Mouse (Mus musculus): ENCODE results near the gene Siglecg. TPM values are rescaled to one million over a fixed set of nuclear protein-coding genes. Genes with fewer than 3 reads are reported as not detected.

The Siglecg gene
- polyA plus RNA-seq, 1 experiment from 2014 or later = 0.07 TPM

GRCm38 (mm10) chr7:43423991-43424625 is 16.1 kb downstream of the Siglecg start:
- ATAC-seq = no peak
- TF ChIP-seq CTCF (IDR thresholded peaks at IDR 0.05; ENCODE audit: low read depth) = no peak
- Histone ChIP-seq H3K27me3 (replicated peaks; ENCODE audit: control insufficient read depth, insufficient read depth, low read length) (no peaks in the 10 kb centered on the region), H3K36me3 (ENCODE audit: control insufficient read depth, insufficient read depth) (no peaks in the 10 kb centered on the region), H3K27ac (ENCODE audit: low read depth, low read length) (no peak overlapping the region), H3K4me2 (replicated peaks; ENCODE audit: low read depth) (no peak overlapping the region), H3K4me1 (replicated peaks; ENCODE audit: control insufficient read depth, insufficient read depth, low read length) (no peaks in the 10 kb centered on the region), H3K9me3 (ENCODE audit: control insufficient read depth) (no peaks in the 10 kb centered on the region), H3K4me3 (ENCODE audit: low read depth, low read length) (no peak overlapping the region), H3K9ac (ENCODE audit: low read depth, low read length) (no peak overlapping the region)
- 66% methylated on average over 3 of the region's 3 CpGs for WGBS

GRCm38 (mm10) chr7:43427406-43427805 is 19.4 kb downstream of the Siglecg start, which contains the start of gene Lim2:
Gene Lim2 (plus strand): TSS chr7:43427670.
- WGBS = 83% methylated on average over 8 of the region's 8 CpGs
- no peaks in the 10 kb centered on the region for H3K27me3 ChIP-seq (replicated peaks; ENCODE audit: control insufficient read depth, insufficient read depth, low read length)
- TF ChIP-seq CTCF (IDR thresholded peaks at IDR 0.05; ENCODE audit: low read depth) = no peak
- H3K4me1 ChIP-seq (replicated peaks; ENCODE audit: control insufficient read depth, insufficient read depth, low read length) = no peaks in the 10 kb centered on the region
- H3K4me3 ChIP-seq (ENCODE audit: low read depth, low read length) = no peak within 1 kb of the TSS
- H3K9ac ChIP-seq (ENCODE audit: low read depth, low read length) = no peak within 1 kb of the TSS
- H3K4me2 ChIP-seq (replicated peaks; ENCODE audit: low read depth) = no peak within 1 kb of the TSS
- H3K36me3 ChIP-seq (ENCODE audit: control insufficient read depth, insufficient read depth) = no peaks in the 10 kb centered on the region
- H3K27ac ChIP-seq (ENCODE audit: low read depth, low read length) = no peak within 1 kb of the TSS
- no peak for ATAC-seq
- H3K9me3 ChIP-seq (ENCODE audit: control insufficient read depth) = no peaks in the 10 kb centered on the region

- no peaks in the 10 kb centered on the region for H3K9me3 ChIP-seq (ENCODE audit: control insufficient read depth)
- WGBS = 31% methylated on average over 4 of the region's 4 CpGs
- no peak for TF ChIP-seq CTCF (IDR thresholded peaks at IDR 0.05; ENCODE audit: low read depth)
- H3K4me1 ChIP-seq (replicated peaks; ENCODE audit: control insufficient read depth, insufficient read depth, low read length) = no peaks in the 10 kb centered on the region
- no peak overlapping the region for H3K4me2 ChIP-seq (replicated peaks; ENCODE audit: low read depth)
- ATAC-seq = no peak
- H3K9ac ChIP-seq (ENCODE audit: low read depth, low read length) = no peak overlapping the region
- no peak overlapping the region for H3K27ac ChIP-seq (ENCODE audit: low read depth, low read length)
- no peaks in the 10 kb centered on the region for H3K36me3 ChIP-seq (ENCODE audit: control insufficient read depth, insufficient read depth)
- H3K27me3 ChIP-seq (replicated peaks; ENCODE audit: control insufficient read depth, insufficient read depth, low read length) = no peaks in the 10 kb centered on the region
- no peak overlapping the region for H3K4me3 ChIP-seq (ENCODE audit: low read depth, low read length)
Observed at GRCm38 (mm10) chr7:43429500-43429899, 21.5 kb downstream of the Siglecg start.

GRCm38 (mm10) chr7:43432891-43433290 is 24.9 kb downstream of the Siglecg start:
- no peaks in the 10 kb centered on the region for H3K9me3 ChIP-seq (ENCODE audit: control insufficient read depth)
- no peak overlapping the region for H3K4me2 ChIP-seq (replicated peaks; ENCODE audit: low read depth)
- TF ChIP-seq CTCF (IDR thresholded peaks at IDR 0.05; ENCODE audit: low read depth) = no peak
- no peak overlapping the region for H3K4me3 ChIP-seq (ENCODE audit: low read depth, low read length)
- H3K9ac ChIP-seq (ENCODE audit: low read depth, low read length) = no peak overlapping the region
- no peaks in the 10 kb centered on the region for H3K4me1 ChIP-seq (replicated peaks; ENCODE audit: control insufficient read depth, insufficient read depth, low read length)
- ATAC-seq = no peak
- no peak overlapping the region for H3K27ac ChIP-seq (ENCODE audit: low read depth, low read length)
- no peaks in the 10 kb centered on the region for H3K36me3 ChIP-seq (ENCODE audit: control insufficient read depth, insufficient read depth)
- 74% methylated on average over 4 of the region's 4 CpGs for WGBS
- H3K27me3 ChIP-seq (replicated peaks; ENCODE audit: control insufficient read depth, insufficient read depth, low read length) = no peaks in the 10 kb centered on the region

GRCm38 (mm10) chr7:43434676-43435075 is 26.7 kb downstream of the Siglecg start:
- H3K4me3 ChIP-seq (ENCODE audit: low read depth, low read length) = no peak overlapping the region
- ATAC-seq = no peak
- no peaks in the 10 kb centered on the region for H3K4me1 ChIP-seq (replicated peaks; ENCODE audit: control insufficient read depth, insufficient read depth, low read length)
- no peaks in the 10 kb centered on the region for H3K27me3 ChIP-seq (replicated peaks; ENCODE audit: control insufficient read depth, insufficient read depth, low read length)
- H3K27ac ChIP-seq (ENCODE audit: low read depth, low read length) = no peak overlapping the region
- H3K4me2 ChIP-seq (replicated peaks; ENCODE audit: low read depth) = no peak overlapping the region
- TF ChIP-seq CTCF (IDR thresholded peaks at IDR 0.05; ENCODE audit: low read depth) = no peak
- no peaks in the 10 kb centered on the region for H3K36me3 ChIP-seq (ENCODE audit: control insufficient read depth, insufficient read depth)
- H3K9me3 ChIP-seq (ENCODE audit: control insufficient read depth) = no peaks in the 10 kb centered on the region
- WGBS = 89% methylated on average over 5 of the region's 5 CpGs
- no peak overlapping the region for H3K9ac ChIP-seq (ENCODE audit: low read depth, low read length)

- Histone ChIP-seq H3K9me3 (ENCODE audit: control insufficient read depth) (no peaks in the 10 kb centered on the region), H3K4me2 (replicated peaks; ENCODE audit: low read depth) (no peak within 1 kb of the TSS), H3K27ac (ENCODE audit: low read depth, low read length) (no peak within 1 kb of the TSS), H3K4me3 (ENCODE audit: low read depth, low read length) (no peak within 1 kb of the TSS), H3K36me3 (ENCODE audit: control insufficient read depth, insufficient read depth) (no peaks in the 10 kb centered on the region), H3K27me3 (replicated peaks; ENCODE audit: control insufficient read depth, insufficient read depth, low read length) (no peaks in the 10 kb centered on the region), H3K9ac (ENCODE audit: low read depth, low read length) (no peak within 1 kb of the TSS), H3K4me1 (replicated peaks; ENCODE audit: control insufficient read depth, insufficient read depth, low read length) (no peaks in the 10 kb centered on the region)
- ATAC-seq = no peak
- no peak for TF ChIP-seq CTCF (IDR thresholded peaks at IDR 0.05; ENCODE audit: low read depth)
- WGBS = 73% methylated on average over 10 of the region's 10 CpGs
Observed at GRCm38 (mm10) chr7:43436341-43437255, 28.6 kb downstream of the Siglecg start, which contains the start of gene Nkg7. Gene Nkg7 (plus strand): TSS chr7:43437073.

Data from intestine, postnatal 0 days (tissue).